Mouse (Mus musculus) adrenal gland, postnatal 25 days (tissue): ENCODE results near the gene Aldoart1. TPM values are rescaled to one million over a fixed set of nuclear protein-coding genes. Genes with fewer than 3 reads are reported as not detected.

Experiments
- DNase-seq: peaks from one replicate; pipeline ENCODE4 v3.0.0; 2021; ENCODE audit warnings: mixed read lengths
- long read RNA-seq: library from polyadenylated mRNA; stranded (forward); transcript quantifications from one replicate; pipeline ENCODE4 v2.0.0, GENCODE M21; 2021
- total RNA-seq: library from RNA; stranded (reverse); gene quantifications from 2 replicates; pipeline ENCODE4 v1.2.3, GENCODE M21; 2021

The Aldoart1 gene
- total RNA-seq = not detected in 2 replicates
- long read RNA-seq = 0 reads

DNA sequence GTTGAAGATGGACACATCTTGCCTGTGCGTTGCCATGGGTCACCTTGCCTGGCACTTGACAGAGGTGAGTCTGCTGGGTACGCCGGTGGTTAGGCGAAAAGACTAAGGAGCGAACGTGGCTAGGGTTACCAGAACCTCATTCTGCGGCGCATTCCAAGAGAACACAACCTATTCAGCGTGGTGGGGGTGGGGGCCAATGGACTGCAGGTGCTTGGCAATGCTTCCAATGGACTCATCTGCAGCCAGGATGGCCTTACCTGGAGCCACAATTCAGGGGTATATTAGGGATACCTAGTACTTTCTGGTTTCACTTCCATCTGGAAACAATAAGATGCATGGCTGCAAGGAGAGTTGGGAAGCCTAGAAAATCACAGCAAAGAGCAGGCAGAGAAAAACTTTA, at the start of gene Aldoart1:
Gene Aldoart1 (minus strand): TSS at position 101 of the 400 bp plus-strand sequence.
- no peak for DNase-seq

DNA sequence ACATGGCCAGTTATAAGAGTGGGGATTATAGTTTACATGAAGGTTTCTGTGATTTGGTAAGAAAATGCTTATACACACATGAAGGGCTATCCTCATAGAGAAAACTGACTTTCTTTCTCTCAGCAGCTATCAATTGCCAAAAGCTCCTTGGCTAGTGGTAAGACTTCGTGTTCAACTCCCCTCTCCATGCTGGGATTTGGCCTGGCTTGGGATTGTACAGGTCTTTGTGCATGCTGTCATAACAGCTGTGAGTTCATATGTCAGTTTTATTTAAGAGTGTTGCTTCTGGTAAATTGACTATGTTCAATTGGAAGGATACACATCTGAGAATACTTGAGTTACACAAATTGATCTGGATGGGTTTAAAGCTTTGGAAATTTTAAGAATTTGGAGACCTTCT, 49.1 kb upstream of the Aldoart1 start:
- DNase-seq = no peak

DNA sequence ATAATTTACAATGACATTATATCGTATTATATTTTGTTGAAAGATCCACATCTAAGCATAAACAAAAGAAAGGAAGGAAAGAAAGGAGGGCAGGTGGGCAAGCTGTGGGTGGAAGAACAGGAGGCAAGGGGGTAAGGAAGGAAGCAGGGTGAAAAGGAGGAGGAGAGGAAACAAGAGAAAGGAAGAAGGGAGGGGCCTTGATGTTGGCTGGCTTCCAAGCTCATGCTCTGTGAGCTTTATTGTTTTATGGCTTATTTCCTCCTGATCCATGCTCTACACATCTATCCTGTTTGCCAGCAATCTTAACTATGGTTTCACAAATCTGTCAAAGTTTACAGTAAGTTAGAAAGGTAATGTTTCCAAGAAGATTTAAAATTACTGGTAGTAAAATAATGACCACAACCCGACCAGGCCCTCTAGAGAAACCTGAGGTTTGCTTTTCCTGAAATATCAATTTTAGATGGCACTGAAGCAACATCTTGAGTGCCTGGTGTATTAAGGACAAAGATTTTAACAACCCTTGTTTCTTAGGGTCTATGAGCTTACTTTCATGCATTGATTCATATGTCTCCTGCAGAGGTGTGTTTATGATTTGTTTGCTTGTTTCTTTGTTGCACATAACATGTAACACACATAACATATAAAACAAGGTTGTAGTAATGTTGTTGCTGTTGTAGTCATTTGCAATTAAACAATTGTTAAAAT, 13.1 kb upstream of the Aldoart1 start:
- DNase-seq = no peak

DNA sequence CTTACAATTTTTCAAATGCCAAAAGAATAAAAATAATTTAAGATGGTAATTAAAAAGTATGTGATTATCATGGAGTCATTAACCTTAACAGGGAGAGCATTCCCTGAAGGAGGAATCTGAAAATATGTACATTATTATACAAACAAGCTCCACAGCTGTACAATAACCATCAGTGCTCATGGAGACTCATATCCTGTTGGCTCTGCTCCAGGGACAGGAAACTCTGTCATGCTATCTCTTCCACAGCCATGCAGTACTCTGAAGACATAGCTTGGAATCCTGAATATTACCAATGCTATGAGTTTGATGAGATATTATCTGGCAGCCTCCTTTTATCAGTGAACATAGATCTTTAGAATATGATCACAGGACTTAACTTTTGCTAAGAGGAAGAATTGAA, 8.2 kb downstream of the Aldoart1 start:
- DNase-seq = no peak

DNA sequence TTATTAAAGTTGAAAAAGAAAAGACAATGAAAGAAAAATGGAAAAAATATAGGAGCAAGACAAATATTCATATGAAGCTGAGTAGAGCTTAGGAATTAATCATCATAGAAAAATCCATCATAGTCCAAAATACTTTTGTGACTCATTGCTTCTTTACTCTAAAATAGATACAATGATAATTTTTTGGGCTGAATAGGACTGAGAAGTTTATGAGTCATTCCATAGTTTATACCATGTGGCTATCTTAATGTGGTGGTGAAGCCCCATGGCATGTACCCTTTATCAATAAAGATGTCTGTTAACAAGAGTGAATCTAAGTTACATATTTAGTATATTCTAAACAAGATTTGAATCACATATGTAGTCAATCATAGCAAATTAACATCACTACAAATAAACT, 9.4 kb downstream of the Aldoart1 start:
- no peak for DNase-seq

DNA sequence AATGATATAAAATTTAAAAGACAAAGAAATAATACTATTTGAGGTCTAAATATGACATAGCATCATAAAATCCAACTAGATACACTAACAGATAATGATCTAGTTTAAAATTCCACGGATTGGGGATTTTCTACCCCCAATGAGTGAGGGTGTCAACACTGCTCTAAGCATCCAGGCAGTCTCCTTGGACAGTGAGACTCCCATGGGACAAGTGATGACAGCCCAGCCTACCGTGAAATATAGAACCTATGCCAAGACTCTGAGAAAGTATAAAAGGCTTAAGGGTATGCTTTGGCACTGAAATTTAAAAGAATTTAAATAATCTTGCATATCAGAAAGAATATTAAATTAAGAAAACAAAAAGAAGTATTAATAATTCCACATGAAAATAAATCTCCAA, 16.0 kb downstream of the Aldoart1 start:
- DNase-seq = no peak

DNA sequence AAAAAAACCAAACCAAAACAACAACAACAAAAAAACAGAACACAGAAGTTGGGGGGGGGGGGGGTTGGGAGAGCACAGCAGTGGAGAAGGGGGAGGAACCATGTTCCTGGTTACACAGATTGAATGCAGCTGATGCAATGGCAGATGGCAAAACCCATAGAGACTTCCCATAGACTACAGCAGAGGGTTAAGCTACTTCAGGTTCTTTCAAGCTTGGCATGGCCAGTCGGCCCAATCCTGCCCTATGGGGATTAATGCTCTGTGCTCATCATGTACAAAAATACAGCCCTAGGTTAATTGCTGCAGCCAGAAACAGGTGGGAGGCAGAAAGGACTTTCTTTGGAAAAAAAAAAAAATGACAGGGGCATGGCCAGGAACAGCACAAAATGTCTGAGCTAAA, 17.0 kb downstream of the Aldoart1 start:
- no peak for DNase-seq

DNA sequence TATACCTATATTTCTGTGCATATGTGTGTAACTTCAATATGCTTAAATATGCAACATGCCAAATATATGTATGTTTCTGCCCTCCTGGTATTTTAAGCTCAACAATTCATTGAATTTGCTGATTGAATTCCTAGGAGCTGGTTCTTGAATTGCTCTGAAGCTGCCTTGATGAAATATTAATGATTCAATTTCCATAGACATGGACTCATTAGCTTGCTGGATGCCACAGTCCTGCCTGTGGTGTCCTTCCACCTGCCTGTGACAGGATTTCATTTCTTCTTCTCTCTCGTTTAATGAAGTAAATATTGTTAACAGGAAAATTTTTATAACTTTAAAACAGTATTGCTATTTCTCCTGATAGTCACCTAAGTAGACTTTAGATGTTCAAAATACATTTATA, 51.6 kb downstream of the Aldoart1 start:
- no peak for DNase-seq
